8 mouse cellular contexts compared by ENCODE assay signal in the genomic region with DNA sequence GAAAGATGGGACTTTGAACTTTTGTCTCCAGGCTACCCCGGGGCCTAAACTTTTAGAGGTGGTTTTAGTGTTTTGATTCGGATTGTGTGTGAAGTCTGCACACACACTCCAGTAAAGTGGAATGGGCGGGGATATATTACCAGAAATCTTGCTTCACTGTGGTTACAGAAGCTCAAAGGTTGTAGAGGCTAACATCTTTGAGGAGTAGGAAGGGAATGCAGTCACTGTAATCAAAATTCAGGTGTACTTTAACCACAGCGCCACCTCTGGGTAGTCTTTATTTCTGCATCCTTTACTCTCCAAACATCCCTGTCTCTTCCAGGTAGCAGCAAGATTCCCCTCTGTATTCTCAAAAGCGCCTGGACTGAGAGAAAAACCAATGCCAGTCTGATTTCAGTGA. TPM values are rescaled to one million over a fixed set of nuclear protein-coding genes. Genes with fewer than 3 reads are reported as not detected.
DNase-seq lines count a peak whose midpoint lies in the region; ATAC-seq and TF ChIP-seq lines count a peak whose summit lies in the region.
"Had no signal": no experiment of that assay in that cellular context is flagged by ENCODE, and none has a peak within 500 bp of the region (broad histone marks: within the 10 kb centered on the region; RNA-seq: fewer than 3 reads in every experiment).

No protein-coding gene starts in this region.

- no peaks in the 10 kb centered on the region for H3K36me3 ChIP-seq in CH12.LX (replicated peaks in 1 of 2; ENCODE audit: control insufficient read depth in 1 of 2, insufficient read depth in 1 of 2, low read length in 1 of 2)
- H3K36me3 ChIP-seq in limb, embryonic 14.5 days (ENCODE audit: control insufficient read depth, insufficient read depth, low read length): no peaks in the 10 kb centered on the region
- H3K36me3 ChIP-seq in splenic B cell, adult 2 months (ENCODE audit: control insufficient read depth, insufficient read depth, low read length, poor library complexity, severe bottlenecking): no peaks in the 10 kb centered on the region

- peak; percentile 41 for DNase-seq in layer of hippocampus, adult 9-11 months
- no peak for DNase-seq in layer of hippocampus, postnatal 14 days (ENCODE audit: low spot score in 2 of 2)
- peak; percentile 84 for DNase-seq in CH12.LX (ENCODE audit: extremely low read depth)
- DNase-seq in adipocyte (ENCODE audit: low spot score): peak; percentile 68
- peak; percentile 67 for DNase-seq in embryo, embryonic 11 days
- DNase-seq in limb, embryonic 14.5 days (ENCODE audit: low spot score): peak; percentile 85
- peak; percentile 78 for DNase-seq in splenic B cell, adult 2 months (ENCODE audit: low read depth, low spot score)

- WGBS in limb, embryonic 14.5 days: 39% methylated on average over 5 of the region's 5 CpGs

- in situ Hi-C loops in CH12.LX (cut with MboI; ENCODE audit: low pct_ligation_motif_present, low pct_unique_long_range_greater_than_20kb, low sequenced_read_pairs): loop anchor here (10.0 kb wide), 1 partner anchor 167 kb away; no protein-coding TSS in a partner anchor

- no peak for TF ChIP-seq POLR2A in CH12.LX (IDR thresholded peaks at IDR 0.05; ENCODE audit: low read depth, low read length)
- TF ChIP-seq POLR2A in limb, embryonic 14.5 days (IDR thresholded peaks at IDR 0.05; ENCODE audit: borderline replicate concordance, extremely low read depth, insufficient read depth, insufficient read length): no peak

- H3K9me3 ChIP-seq in CH12.LX (replicated peaks; ENCODE audit: low read length): no peaks in the 10 kb centered on the region
- no peaks in the 10 kb centered on the region for H3K9me3 ChIP-seq in limb, embryonic 14.5 days (ENCODE audit: control insufficient read depth, low read length)

- no peak for TF ChIP-seq EP300 in CH12.LX (IDR thresholded peaks at IDR 0.05; ENCODE audit: low read length)

- H3K4me2 ChIP-seq in CH12.LX (ENCODE audit: insufficient read depth, low read depth, poor library complexity, severe bottlenecking): no peak overlapping the region
- H3K4me2 ChIP-seq in limb, embryonic 14.5 days (replicated peaks; ENCODE audit: low read depth, low read length, severe bottlenecking): no peak overlapping the region

- TF ChIP-seq RAD21 in CH12.LX (IDR thresholded peaks at IDR 0.05; ENCODE audit: low read depth, low read length): peak; percentile 91

- H3K79me2 ChIP-seq in CH12.LX (replicated peaks; ENCODE audit: control insufficient read depth, extremely low read depth, insufficient read depth, poor library complexity, severe bottlenecking): peaks cover 22% of the 10 kb centered on the region

- H3K4me1 ChIP-seq in CH12.LX (ENCODE audit: control insufficient read depth in 1 of 2, insufficient read depth in 2 of 2): peaks cover 0 to 12% of the 10 kb centered on the region in 2 experiments; a peak in 2 of 4 replicates
- peaks cover 7% of the 10 kb centered on the region; the same call in 1 of the 2 replicates for H3K4me1 ChIP-seq in limb, embryonic 14.5 days (ENCODE audit: control insufficient read depth, insufficient read depth, low read length)

- no peak overlapping the region for H3K4me3 ChIP-seq in CH12.LX (replicated peaks in 1 of 3; ENCODE audit: low read depth in 2 of 3, low read length in 2 of 3, poor library complexity in 1 of 3)
- H3K4me3 ChIP-seq in limb, embryonic 14.5 days (replicated peaks; ENCODE audit: low read length): no peak overlapping the region

- no peaks in the 10 kb centered on the region for H3K27me3 ChIP-seq in CH12.LX (replicated peaks)
- H3K27me3 ChIP-seq in limb, embryonic 14.5 days (ENCODE audit: control insufficient read depth, insufficient read depth, low read length): no peaks in the 10 kb centered on the region
- no peaks in the 10 kb centered on the region; the same call in 1 of the 2 replicates for H3K27me3 ChIP-seq in splenic B cell, adult 2 months (ENCODE audit: control insufficient read depth, insufficient read depth, low read length, poor library complexity, severe bottlenecking)

- dilution Hi-C loops in CH12.LX (cut with MboI; ENCODE audit: extremely low pct_ligation_motif_present, extremely low pct_unique_long_range_greater_than_20kb, low sequenced_read_pairs): no loop called here

- no peak overlapping the region for H3K9ac ChIP-seq in CH12.LX (ENCODE audit: insufficient read depth, low read depth)
- no peak overlapping the region for H3K9ac ChIP-seq in limb, embryonic 14.5 days (ENCODE audit: low read depth, low read length, severe bottlenecking)

- ATAC-seq in limb, embryonic 14.5 days (ENCODE audit: low FRiP score, low read depth): no peak

- no peak overlapping the region for H3K27ac ChIP-seq in CH12.LX (ENCODE audit: insufficient read depth, low read depth)
- H3K27ac ChIP-seq in limb, embryonic 14.5 days (replicated peaks; ENCODE audit: low read depth, low read length): no peak overlapping the region
- H3K27ac ChIP-seq: macrophage had no signal

- peak; percentile 96 for TF ChIP-seq CTCF in CH12.LX (conservative IDR thresholded peaks at IDR 0.05 in 1 of 2, IDR thresholded peaks at IDR 0.05 in 1 of 2; ENCODE audit: low read depth in 2 of 2, low read length in 2 of 2)

TF ChIP-seq in CH12.LX, 34 proteins besides CTCF, POLR2A, EP300 and RAD21:
- TF ChIP-seq CHD1 (IDR thresholded peaks at IDR 0.05; ENCODE audit: low read depth, low read length) (no peak), KAT2A (IDR thresholded peaks at IDR 0.05; ENCODE audit: insufficient replicate concordance, low read length) (no peak), MEF2A (IDR thresholded peaks at IDR 0.05; ENCODE audit: borderline replicate concordance, low read depth, low read length) (0 out of 2 replicates have a peak, but pooled peaks have one; percentile 3), MXI1 (IDR thresholded peaks at IDR 0.05; ENCODE audit: low read depth, low read length) (no peak), MAX (IDR thresholded peaks at IDR 0.05; ENCODE audit: low read length) (no peak), NRF1 (IDR thresholded peaks at IDR 0.05; ENCODE audit: low read depth, low read length) (no peak), NELFE (IDR thresholded peaks at IDR 0.05; ENCODE audit: low read depth, low read length) (no peak), HCFC1 (IDR thresholded peaks at IDR 0.05; ENCODE audit: low read depth, low read length) (no peak), TCF12 (IDR thresholded peaks at IDR 0.05; ENCODE audit: low read depth, low read length) (peak; percentile 12; the same call in 1 of the 2 replicates), USF1 (IDR thresholded peaks at IDR 0.05; ENCODE audit: low read depth, low read length) (no peak), E2F4 (IDR thresholded peaks at IDR 0.05; ENCODE audit: insufficient replicate concordance, low read depth, low read length) (no peak), ZC3H11A (IDR thresholded peaks at IDR 0.05; ENCODE audit: low read depth, low read length) (peak; percentile 81; the same call in 1 of the 2 replicates), MAZ (IDR thresholded peaks at IDR 0.05; ENCODE audit: low read depth, low read length) (no peak), ELF1 (IDR thresholded peaks at IDR 0.05; ENCODE audit: low read depth, low read length) (0 out of 2 replicates have a peak, but pooled peaks have one; percentile 28), JUND (conservative IDR thresholded peaks at IDR 0.05; ENCODE audit: low read depth, low read length) (peak; percentile 53), ZMIZ1 (IDR thresholded peaks at IDR 0.05; ENCODE audit: low read depth, low read length) (no peak), ETS1 (conservative IDR thresholded peaks at IDR 0.05; ENCODE audit: low read depth, low read length) (no peak), UBTF (IDR thresholded peaks at IDR 0.05; ENCODE audit: low read depth, low read length) (no peak), MYC (IDR thresholded peaks at IDR 0.05; ENCODE audit: low read depth, low read length) (no peak), PAX5 (IDR thresholded peaks at IDR 0.05; ENCODE audit: low read length) (no peak), SMC3 (IDR thresholded peaks at IDR 0.05; ENCODE audit: low read depth, low read length) (peak; percentile 94), RCOR1 (conservative IDR thresholded peaks at IDR 0.05; ENCODE audit: low read depth, low read length) (no peak), MAFK (IDR thresholded peaks at IDR 0.05; ENCODE audit: insufficient replicate concordance, low read length) (no peak), TBP (conservative IDR thresholded peaks at IDR 0.05; ENCODE audit: low read depth, low read length) (no peak), USF2 (conservative IDR thresholded peaks at IDR 0.05; ENCODE audit: low read depth, low read length) (no peak), BHLHE40 (IDR thresholded peaks at IDR 0.05; ENCODE audit: low read depth, low read length) (no peak), POLR2AphosphoS2 (IDR thresholded peaks at IDR 0.05; ENCODE audit: low read depth, low read length) (no peak), ZKSCAN1 (IDR thresholded peaks at IDR 0.05; ENCODE audit: borderline replicate concordance, low read depth, low read length) (no peak)

RNA-seq across cellular contexts. Expression of a gene that starts 2.5 kb away (rescaled TPM):
- total RNA-seq in layer of hippocampus, postnatal 14 days (2021): 100 to 1,000 TPM; 181 to 190 TPM
- total RNA-seq in CH12.LX (2012; rRNA removed) (34.5 and 46.3 TPM in 2 replicates), CH12.LX (2014; rRNA removed) (51.1 and 57.6 TPM in 2 replicates)
- 51.5 and 64.0 TPM in 2 replicates for polyA plus RNA-seq in CH12.LX (2012; ENCODE audit: insufficient read length, low read depth)
- 137 and 161 TPM in 2 replicates for polyA plus RNA-seq in limb, embryonic 14.5 days (2012; rRNA removed)
- polyA plus RNA-seq in limb, embryonic 14.5 days (2014; fragmentation: Nextera tagmentation; extraction: Ambion mirVana): 87.9 and 93.7 TPM in 2 replicates

Comparison
In these comparisons a context has a peak if more than half of its experiments do, and no peak if none do; other contexts are left out.
1. DNase-seq: peak in layer of hippocampus, adult 9-11 months (single experiment), CH12.LX (single experiment), adipocyte (single experiment), embryo, embryonic 11 days (single experiment), limb, embryonic 14.5 days (single experiment) and splenic B cell, adult 2 months (single experiment); none in layer of hippocampus, postnatal 14 days (0 of 2).